Mouse (Mus musculus) testis, adult 10 weeks (tissue): ENCODE data around the gene Nkain4. TPM values are rescaled to one million over a fixed set of nuclear protein-coding genes. Genes with fewer than 3 reads are reported as not detected.

Source experiments
- polyA plus RNA-seq: library from polyadenylated mRNA; stranded (reverse); fragments of 350-450 nt; fragmentation: Illumina TruSeq; extraction: RNeasy Lipid Tissue Mini Kit (QIAGEN cat#74804); gene quantifications from one replicate; pipeline ENCODE4 v1.2.3, GENCODE M21; 2014; ENCODE audit warnings: low read depth, low replicate concordance

The Nkain4 gene
- polyA plus RNA-seq = 0.55 TPM

DNA sequence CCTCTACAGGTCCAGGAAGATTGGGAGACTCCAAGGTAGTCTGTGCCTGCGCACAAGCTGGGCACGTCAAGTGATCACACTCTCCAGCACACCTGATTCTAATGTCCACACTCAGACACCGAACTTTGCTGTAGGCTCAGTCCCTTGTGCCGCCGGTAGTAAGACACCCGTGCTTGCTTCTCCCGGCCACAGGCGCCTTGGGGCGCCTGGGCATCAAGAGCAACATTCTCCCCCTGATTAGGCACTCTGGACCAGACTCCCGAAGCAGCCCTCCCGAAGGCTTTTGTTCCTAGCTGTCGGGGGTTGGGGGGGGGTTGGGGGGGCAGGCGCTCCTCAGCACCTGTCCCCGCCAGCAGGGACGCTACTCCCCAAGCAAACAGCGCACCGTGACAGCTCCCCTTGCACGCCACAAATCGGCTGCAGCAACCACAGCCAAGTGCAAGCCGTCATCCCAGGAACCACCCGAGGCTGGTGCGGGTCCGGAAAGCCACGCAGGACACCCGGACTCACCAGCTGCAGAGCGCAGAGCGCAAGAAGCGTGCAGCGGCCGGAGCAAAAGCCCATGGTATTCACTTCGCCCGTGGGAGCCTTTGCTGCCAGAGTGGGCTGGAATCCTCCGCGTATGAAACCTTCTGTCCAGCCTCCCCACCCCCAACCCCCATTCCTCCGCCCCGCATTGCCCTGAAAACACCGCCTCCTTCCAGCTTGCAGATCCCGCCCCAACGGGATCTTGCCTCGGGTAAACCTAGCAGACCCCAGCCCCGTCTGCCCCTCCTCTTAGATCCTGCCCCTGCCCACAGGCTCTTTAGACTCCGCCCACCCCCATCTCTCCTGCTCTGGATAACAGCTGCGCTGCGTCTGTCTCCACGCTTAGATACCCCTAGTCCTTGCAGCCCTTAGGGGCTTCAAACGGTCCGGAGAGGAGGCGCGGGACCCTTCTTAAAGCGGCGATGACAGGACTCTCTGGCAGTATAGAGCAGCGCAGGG, at the start of gene Nkain4:
Gene Nkain4 (minus strand): TSS at position 639 of the 987 bp plus-strand sequence.

GRCm38 (mm10) chr2:180986449-180986848, 31.9 kb upstream of the Nkain4 start, which contains the start of gene Col20a1:
TSS of gene Col20a1 (plus strand) at chr2:180986535.

DNA sequence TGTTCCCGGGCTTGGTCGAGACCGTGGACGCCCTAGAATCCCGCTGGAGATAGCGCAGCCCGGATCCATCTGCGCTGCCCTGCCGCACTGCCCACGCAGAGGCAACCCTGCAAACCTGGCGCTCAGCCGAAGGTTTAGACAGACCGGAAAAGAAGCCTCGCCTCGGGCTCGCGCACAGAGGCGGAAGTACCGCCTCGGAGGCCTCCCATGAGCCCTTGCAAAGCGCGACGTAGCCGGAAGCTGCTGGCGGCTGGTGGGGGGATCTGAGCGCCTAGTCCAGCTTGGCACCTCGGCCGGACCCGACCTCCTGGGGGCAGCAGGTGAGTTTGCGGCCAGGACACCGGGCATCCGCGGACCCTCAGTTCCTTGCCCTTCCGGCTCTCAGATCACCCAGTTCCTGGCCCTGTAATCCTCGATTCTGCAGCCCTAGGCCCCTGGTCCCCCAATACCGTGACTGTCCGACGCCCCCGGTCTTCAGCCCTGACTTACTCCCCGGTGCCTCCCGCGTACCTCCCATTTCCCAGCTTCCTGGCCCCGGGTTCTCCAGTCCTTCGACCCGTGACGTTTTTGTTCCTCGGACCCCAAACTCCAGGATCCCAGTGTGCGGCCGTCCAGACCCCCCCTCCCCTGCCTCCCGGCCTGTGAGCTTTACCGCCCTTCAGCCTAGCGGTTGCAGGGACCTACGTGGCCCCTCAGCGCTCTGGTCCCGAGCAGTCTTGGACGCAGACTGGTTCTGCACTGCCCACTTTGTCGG, 12.7 kb upstream of the Nkain4 start, which contains the start of gene Arfgap1:
Gene Arfgap1 (plus strand): TSS at position 216 of the 754 bp plus-strand sequence.

DNA sequence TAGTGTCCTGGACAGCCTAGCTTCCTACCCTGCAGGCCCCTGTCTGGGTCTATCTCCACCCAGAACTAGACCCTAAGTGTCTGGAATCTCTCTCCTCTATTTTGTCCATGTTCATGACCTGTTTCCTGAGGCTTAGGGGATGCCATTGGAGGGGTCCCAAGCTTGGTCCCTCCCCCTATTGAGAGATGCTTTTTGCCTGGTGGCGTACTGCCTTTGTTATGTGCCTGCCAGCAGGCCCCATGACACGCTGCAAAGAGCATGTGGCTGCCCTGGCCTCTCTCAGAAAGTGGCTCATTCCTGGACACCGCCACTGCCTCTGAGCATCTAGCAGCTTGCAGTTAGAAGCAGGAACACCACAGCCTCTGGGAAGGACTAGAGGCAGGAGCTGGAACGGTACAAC, 25.8 kb downstream of the Nkain4 start, which contains the start of gene Birc7:
Gene Birc7 (plus strand): TSS at position 301 of the 400 bp plus-strand sequence.

DNA sequence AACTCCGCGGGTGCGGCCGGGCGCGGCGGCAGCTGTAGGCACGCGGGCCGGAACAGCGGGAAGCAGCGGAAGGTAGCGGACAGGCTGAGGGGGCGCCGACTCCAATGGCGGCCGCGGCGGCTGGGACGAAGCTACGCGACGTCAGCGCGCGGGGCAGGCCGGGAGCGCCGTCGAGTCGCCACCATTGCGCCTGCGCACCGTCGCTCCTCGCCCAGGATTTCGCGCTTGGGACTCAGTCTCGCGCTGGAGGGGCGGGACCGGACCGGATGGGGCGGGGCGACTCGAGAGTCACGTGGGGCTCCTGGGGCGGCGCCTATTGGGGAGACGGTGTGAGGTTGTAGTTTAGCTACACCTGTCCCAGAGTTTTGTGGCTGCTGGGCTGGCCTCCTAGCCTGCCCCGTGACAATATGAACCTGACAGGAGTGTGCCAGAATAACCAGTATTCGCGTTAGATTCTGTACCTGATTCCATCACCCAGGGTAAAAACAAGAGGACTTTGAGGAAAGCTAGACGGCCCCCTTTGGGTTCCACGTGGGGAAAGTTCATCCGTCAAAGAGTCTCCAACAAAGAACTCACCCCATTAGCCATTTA, 33.6 kb downstream of the Nkain4 start, which contains the start of gene Ythdf1:
Gene Ythdf1 (minus strand): TSS at position 140 of the 591 bp plus-strand sequence.

Other genes starting within 250 kb of the Nkain4 start
- 33.7 TPM for gene Dido1, start 244.7 kb downstream of the Nkain4 start, polyA plus RNA-seq
- gene Gid8, start 244.6 kb downstream of the Nkain4 start, polyA plus RNA-seq = 39.3 TPM
- 1.4 TPM for gene Slc17a9, start 229.4 kb downstream of the Nkain4 start, polyA plus RNA-seq
- not detected for gene Bhlhe23, start 177.8 kb downstream of the Nkain4 start, polyA plus RNA-seq
- gene Ythdf1, start 33.8 kb downstream of the Nkain4 start, polyA plus RNA-seq = 22.9 TPM
- gene Birc7, start 25.7 kb downstream of the Nkain4 start, polyA plus RNA-seq = not detected
- gene Arfgap1, start 12.5 kb upstream of the Nkain4 start, polyA plus RNA-seq = 4.7 TPM
- 2.5 TPM for gene Col20a1, start 31.8 kb upstream of the Nkain4 start, polyA plus RNA-seq
- 0.25 TPM for gene Chrna4, start 88.8 kb upstream of the Nkain4 start, polyA plus RNA-seq
- gene Kcnq2, start 180.6 kb upstream of the Nkain4 start, polyA plus RNA-seq = 0.76 TPM
- not detected for gene Eef1a2, start 202.3 kb upstream of the Nkain4 start, polyA plus RNA-seq
- 0.74 TPM for gene Ppdpf, start 232.5 kb upstream of the Nkain4 start, polyA plus RNA-seq
- 0.07 TPM for gene Ptk6, start 248.1 kb upstream of the Nkain4 start, polyA plus RNA-seq